Mouse (Mus musculus) common myeloid progenitor, adult 5-6 weeks (primary cell): Measurements from ENCODE around the gene Cpox. TPM values are rescaled to one million over a fixed set of nuclear protein-coding genes. Genes with fewer than 3 reads are reported as not detected.

Source experiments
- ATAC-seq: replicated peaks from 2 replicates; pipeline ENCODE4 v1.8.0; 2016; ENCODE audit warnings: low read depth, mild to moderate bottlenecking, moderate TSS enrichment, inconsistent platforms; ENCODE audit not compliant: poor library complexity, severe bottlenecking
- total RNA-seq: library from RNA; stranded (forward); fragments of 200-1000, 187-1606 nt; gene quantifications from 2 replicates; pipeline ENCODE4 v1.2.3, GENCODE M21; 2017

Cpox gene
- total RNA-seq, 1 experiment from 2014 or later: 76.1 TPM

DNA sequence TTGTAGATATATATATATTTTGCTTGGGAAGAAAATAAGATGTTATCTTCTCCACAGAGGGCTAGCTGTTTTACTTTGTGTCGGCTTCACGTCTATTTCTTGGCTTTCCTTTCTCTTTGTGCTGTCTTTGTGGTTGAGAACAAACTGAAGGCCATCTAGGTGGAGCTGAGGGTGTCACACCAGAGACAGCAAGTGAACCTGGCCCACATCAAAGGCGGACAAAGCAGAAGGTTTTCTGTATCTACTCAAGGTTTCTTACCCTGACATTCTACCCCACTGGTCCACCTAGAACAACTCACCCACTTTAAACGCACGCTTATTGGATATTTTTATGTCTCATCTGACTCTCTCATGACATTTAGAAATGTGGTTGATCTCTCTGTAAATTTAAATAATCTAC lies 24.0 kb downstream of the Cpox start:
- ATAC-seq: no peak

GRCm38 (mm10) chr16:58696796-58697195 lies 26.7 kb downstream of the Cpox start:
- no peak for ATAC-seq

- ATAC-seq: no peak
Observed at GRCm38 (mm10) chr16:58697261-58697660, 27.2 kb downstream of the Cpox start.

DNA sequence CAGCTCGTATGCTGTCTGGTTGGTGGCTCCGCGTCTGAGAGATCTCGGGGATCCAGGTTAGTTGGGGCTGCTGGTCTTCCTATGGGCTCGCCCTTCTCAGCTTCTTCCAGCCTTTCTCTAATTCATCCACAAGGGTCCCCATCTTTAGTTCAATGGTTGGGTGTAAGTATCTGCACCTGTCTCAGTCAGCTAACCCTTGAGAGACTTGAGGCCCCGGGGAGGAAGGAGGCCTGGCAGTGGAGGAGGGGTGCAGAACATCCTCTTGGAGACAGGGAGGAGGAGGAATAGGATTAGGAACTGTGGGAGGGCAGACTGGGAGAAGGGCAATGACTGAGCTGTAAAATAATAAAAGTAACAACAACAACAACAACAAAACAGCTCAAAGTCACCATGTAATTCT lies 30.1 kb downstream of the Cpox start:
- no peak for ATAC-seq

DNA sequence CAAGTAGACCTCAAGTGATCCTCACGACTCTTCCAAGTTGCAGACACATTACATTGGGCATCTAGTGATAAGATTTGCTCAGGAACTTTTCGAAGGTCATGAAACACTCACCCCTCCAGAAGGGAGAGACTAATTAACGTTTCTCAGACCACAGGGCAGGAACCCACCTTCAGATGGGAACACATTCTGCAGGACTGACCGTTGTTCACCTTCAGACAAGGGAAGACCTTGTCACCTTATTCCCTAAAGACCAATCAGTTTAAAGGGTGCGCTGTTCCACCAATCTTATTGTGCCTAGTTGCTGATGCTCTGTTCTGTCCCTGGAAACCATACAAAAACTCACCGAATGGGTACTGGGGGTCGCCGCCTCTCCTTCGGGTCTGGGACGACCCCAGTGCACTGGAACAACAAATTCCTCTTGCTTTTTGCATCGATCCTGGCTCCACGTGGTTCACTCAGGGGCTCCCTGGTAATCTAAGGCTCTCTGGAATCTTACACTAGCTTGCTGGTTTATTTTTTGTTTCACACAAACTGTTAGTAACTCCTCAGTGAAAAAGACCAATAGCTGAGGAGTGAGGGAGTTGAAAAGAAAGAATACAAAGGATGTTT lies 30.8 kb downstream of the Cpox start:
- ATAC-seq: no peak

- no peak for ATAC-seq
Observed at GRCm38 (mm10) chr16:58701779-58702178, 31.7 kb downstream of the Cpox start.

GRCm38 (mm10) chr16:58702329-58702932 lies 32.3 kb downstream of the Cpox start:
- 0 out of 2 replicates have a peak, but pooled peaks have one; percentile 48 for ATAC-seq

- no peak for ATAC-seq
Observed at GRCm38 (mm10) chr16:58703382-58704124, 33.5 kb downstream of the Cpox start.

DNA sequence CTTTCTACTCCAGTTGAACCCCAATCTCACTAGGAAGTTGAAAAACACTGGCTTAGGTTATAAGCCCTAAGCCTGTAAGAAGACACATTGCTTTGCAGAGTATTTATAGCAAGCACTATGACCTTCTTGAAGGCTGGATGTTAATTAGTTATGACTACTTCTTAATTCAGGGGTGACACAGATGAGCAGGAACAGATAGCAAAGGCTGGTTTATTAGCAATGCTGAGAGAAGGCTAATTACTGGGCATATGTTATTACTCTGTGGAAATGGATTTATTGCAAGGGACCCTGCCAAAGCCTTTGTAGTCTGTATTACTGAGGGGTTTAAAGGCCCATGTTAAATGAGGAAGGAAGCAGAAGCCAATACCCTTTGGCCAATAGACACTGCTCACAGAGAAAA lies 34.9 kb downstream of the Cpox start:
- ATAC-seq: 0 out of 2 replicates have a peak, but pooled peaks have one; percentile 31

DNA sequence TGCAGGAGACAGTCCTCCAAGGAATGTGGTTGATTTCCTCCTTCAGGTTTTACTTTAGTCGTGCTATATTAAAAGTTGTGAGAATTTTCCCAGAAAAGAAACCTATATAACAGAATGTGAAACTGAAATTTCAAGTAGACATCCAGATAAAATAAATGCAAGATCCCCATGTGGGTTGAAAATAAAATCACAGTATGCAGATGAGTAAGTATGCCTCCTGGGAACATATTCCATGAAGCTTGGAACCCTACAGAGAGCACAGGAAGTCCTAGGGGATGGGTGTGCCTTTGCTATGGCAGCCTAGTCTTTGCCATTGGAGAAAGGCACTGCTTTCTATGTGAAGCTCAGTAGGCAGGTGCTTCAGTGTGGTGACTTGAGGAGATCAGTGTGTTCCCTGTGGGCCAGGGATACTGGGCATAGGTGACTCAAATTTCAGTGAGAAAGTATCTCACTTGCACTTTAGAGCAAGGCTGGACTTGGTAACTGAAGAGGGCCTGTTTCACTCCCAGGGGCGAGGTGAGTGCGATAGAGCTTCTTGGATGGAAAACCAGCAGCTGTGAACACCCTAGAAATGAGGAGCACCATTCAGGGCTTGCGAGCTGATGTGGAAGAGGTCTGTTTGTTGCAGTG lies 37.3 kb downstream of the Cpox start:
- no peak for ATAC-seq

GRCm38 (mm10) chr16:58708601-58709475 lies 38.7 kb downstream of the Cpox start:
- peak; percentile 88 for ATAC-seq

DNA sequence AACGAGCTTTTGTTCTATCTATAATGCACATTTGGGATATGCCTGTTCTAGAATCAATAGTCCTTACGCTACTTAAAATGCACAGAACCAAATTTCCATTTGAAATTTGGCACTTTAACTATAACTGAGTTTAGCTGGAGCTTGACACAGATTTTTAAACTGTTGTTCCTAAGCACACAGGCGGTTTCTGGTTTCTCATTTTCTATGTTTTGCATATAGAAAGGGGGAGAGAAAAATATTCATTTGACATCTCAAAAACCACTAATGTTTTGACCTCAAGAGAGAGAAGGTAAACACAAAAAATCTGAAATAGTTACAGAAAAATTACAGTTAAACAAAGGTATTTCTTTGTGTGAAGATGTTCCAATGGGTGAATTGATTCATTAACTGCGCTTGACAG lies 39.4 kb downstream of the Cpox start:
- ATAC-seq: no peak

- peak; percentile 83 for ATAC-seq
Observed at GRCm38 (mm10) chr16:58712221-58712620, 42.1 kb downstream of the Cpox start.

DNA sequence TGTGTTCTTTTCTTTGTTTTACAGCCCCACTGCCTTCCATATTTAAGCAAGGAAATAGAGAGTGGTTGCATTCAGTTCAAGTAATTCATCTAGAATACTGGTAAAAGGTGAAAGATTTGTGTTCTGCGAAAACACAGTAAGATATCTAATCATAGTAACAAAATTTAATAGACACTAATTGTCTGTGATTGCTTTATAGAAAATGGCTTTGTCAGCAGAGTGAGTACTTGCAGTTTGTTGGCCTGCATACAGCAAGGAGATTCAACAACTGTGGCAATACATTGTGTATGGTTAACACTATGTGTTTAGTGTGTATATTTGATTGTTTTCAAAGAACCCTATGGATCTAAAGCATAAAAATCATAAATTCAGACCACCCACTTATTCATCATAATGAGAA lies 43.0 kb downstream of the Cpox start:
- ATAC-seq: no peak

DNA sequence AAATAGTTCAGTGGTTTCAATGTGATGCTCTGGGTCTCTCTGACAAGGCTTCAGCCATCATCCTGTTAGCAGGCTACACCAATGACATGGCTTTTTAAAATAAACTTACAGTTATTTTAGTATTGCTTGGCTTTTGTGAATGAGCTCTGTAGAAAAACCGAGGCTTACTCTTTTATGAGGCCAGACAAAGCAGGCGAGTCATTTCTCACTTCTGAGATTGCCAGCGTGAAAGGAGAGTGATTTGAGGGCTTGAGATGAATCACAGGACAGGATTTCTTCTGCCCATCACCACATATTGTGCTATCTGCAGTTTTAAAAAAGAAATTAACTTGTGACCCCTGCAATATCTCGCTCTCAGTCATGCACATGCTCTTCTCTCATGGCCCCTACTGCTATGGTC lies 44.9 kb downstream of the Cpox start:
- no peak for ATAC-seq

DNA sequence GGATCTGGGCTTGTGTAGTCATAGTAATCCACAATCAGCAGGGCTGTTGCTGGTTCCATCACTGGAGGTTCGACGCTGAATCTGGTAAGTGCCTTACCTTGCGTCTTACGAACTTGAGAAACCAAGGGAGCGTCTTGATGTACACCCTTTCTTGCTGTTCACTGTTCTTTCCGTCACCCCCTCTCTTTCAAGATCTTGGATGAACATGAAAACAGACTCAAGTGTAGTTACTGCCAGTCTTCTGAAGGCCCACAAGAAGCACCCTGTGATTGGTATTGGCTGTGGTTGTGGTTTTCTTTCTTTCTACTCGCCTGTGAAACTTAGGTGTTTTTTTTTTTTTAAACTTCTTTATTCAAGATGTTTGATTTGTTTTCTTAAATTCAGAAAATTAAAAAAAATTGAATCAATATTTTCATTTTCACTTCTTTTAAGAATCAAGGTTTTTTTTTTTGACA lies 48.6 kb downstream of the Cpox start, which contains the start of gene Gpr15:
Gpr15 (minus strand) TSS at position 405 of the 455 bp plus-strand sequence.
- ATAC-seq: no peak

DNA sequence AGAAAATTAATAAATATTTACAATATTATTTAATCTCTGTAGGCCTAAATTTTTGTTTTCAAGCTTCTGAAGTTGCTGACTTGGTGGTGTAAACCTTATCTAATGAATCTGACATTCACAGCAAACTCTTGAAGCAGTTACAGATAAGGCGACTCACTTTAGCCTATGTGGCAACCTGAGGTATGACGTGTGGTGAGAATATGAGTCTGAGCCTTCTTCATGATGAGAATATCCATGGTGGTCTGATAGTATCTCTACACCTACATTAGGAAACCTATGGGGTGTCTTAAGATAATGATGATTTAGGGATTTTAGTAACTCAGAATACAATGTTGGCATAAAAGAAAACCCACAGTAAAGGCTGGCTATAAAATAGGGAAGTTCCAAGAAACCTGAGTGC lies 52.2 kb downstream of the Cpox start:
- ATAC-seq: no peak

GRCm38 (mm10) chr16:58726680-58727476 lies 56.8 kb downstream of the Cpox start:
- no peak for ATAC-seq
